Mouse (Mus musculus) embryo, embryonic 10 days (tissue): ENCODE results near the gene Nog.

Experiments
- DNase-seq: peaks from one replicate; pipeline ENCODE4 v3.0.0-alpha.2; 2015; ENCODE audit warnings: low spot score

The Nog gene

DNA sequence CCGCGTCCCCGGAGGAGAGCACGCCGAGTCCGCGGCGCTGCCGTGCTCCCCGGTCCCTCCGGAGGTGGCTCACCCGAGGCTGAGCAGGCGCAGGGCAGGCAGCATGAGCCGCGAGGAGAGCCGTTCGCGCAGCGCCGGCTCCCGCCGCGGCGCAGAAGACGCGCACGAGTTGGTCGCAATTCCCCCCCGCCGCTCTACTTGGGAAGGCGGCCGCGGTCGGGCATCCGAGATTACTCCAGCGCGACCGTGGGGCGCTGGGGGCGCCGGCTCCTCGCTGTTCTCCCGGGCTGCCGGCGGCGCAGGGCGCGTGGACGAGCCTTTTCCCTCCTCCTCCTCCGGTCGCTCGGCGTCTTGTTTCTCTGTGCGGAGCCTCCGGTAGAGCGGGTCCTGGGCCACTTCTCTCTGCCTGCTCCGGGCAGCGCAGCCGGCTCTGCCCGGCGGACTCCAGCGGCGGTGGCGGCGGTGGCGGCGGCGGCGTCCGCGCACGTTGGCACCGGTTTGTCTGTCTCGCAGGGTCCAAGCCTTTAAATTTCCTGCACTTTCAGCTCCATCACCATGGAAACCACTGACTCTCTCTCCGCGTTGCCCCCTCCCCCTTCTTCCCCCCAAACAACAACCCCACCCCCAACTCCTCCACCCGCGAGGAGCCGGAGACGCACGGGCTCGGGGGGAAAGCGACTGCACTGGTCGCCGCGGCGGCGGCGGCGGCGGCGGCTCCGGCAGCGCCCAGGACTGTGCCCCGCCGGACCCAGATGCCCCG, at the start of gene Nog:
Gene Nog (minus strand): TSS at position 277 of the 760 bp plus-strand sequence.
- DNase-seq: peak; percentile 75

DNA sequence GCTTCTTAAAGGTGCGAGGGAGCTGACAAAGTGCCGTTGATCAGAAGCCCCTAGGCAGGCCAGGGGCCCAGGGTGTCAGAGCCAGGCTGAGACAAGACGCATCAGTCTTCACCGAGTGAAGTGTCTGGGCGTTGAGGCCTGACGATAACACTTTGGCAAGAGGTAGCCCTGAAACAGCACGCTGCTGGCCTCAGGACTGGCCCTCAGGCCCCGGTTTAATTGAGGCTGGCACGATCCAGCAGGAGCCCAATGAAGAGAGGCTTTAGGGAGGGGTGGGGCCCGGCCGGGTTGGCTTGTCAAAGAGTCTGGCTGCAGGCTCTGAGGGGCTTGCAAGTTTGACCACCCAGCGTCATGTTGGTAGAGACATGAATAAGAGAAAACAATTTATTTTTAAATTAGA, 38.1 kb upstream of the Nog start:
- DNase-seq: no peak

DNA sequence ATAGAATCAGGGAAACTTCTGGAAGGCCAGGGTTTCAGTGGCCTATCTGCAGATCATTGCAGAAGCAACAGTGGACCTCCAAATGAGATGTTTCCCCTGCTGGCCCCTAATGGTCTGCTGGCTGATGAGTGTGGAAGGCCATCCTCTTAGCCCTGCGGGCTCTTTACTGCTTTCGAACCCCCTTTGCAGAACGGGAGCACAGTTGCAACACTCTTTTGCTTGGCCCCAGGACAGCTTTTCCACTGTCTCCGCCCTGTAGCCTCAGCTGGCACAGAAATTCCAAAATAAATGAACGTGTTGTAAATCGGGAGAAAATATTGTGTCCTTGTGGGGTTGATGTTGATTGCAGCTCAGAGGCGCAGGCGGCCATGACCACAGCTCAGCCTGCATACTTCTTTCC, 37.7 kb upstream of the Nog start:
- DNase-seq: no peak

DNA sequence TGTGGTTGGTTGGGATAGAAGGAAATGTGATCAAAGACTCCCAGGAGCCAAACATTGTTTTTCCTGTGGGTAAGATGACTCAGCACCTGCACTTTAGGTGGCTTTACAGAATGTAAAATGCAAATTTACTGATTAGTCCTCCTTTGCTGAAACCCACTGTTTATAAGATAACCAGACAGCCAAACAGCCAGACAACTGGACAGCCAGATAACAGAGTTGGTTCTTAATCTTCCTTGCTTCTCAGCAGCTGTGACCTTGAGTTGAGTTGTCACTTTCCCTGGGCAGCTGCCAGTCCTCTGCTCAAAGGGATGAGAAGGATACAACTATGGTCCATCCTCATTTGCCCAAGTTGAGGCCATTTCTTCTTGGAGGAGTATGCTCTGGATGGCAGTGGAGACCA, 35.8 kb upstream of the Nog start:
- no peak for DNase-seq

DNA sequence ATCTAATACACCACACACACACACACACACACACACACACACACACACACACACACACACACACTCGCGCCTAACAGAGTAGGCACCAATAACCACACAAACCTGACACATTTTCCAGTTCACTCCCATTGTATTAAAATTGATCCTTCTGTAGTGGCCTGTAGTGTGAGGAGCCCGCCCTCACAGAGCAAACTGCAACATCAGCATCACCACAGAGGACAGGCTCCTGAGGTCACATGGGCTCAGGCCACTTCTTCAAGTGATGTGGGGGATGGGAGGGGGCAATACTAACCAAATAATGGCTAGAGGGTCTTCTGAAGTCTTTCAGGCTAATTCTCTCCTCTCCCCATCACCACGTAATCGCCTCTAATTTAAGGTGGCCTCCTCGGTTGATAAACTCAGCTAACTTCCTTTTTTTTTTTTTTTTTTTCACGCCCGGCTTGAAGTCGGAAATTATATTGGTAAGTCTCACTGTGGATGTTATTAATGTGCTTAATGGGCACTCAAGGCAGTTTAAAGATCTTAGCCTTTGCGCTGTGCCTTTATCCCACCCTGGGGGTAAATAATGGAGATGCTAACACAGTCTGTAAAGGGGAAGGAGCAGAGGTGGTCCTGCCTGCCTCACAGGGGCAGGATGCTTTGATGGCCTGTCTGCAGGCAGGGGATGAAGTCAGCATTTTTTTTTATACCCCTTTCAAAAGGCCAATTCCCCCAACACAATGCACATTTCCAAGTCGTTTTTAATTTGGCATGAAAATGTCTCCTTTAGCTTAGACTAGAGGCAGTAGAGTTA, 25.2 kb upstream of the Nog start:
- peak; percentile 8 for DNase-seq

DNA sequence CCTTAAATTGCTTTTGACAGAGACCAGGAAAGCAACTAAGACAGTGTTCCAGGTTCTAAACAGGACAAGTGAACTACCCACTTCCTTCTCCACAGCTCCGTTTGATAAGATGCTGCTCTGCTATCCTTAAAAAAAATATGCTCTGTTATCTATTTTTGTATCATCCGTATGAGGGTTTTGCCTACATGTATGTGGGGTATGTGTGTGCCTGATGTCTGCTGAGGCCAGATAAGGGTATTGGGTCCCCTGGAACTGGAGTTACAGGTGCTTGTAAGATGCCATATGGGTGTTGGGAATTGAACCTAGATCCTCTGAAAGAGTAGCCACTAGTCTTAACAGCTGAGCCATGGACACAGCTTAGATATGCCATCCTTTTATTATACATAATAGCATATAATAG, 19.6 kb upstream of the Nog start:
- DNase-seq: no peak

DNA sequence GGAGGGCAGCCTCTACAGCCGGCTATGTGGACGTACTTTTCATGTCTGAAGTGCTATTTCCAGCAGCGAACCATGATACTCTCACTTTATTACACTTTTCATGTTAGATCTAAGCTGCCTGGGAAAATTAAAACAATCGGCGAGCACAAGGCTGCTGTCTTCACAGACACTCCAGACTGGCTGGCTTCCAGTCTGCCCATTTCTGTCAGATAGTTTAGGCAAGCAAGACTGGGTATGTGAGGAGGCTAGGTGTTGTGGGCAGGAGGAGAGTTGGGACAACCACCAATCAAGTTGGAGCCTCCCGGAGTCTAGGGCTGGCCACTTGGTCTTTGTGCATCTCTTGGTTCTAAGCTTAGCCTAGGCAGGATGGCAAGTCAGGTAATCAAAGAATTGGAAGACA, 17.5 kb upstream of the Nog start:
- DNase-seq: no peak

DNA sequence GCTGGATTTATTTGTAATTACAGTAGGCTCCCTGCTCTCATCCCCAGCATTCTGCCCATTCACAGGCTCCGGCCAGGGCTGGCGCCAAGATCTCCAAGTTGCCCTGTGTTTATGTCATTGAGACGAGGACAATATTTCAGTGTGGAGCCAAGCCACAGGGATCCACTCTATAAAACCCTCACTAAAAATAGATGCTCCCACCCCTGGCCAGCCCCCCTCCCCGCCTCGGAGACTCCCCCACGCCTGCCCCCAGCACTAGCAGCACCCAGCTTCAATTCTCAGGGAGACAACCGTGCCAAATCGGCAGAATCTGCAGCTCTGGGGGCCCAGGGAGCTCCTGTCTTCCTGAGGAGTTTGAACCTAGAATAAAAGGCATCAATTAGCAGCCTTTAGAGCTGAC, 16.2 kb upstream of the Nog start:
- peak; percentile 25 for DNase-seq

DNA sequence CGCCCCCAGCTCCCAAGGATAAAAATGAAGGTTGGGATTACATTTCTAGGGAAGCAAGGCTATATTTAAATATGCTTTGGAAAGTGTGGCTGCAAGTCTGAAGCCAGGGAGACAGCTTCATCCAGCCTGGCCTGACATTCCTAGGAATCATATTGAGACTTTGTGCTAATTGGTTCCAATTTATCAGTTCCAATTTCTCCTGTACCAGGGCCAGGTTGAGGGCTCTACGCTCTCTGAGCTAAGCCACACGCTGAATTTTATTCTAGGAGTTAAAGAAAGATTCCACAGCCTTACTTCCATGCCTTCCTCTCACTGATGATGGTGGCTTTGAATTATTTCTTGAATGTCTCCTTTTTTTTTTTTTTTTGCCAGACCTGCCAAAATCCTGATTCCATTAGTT, 15.6 kb upstream of the Nog start:
- no peak for DNase-seq

DNA sequence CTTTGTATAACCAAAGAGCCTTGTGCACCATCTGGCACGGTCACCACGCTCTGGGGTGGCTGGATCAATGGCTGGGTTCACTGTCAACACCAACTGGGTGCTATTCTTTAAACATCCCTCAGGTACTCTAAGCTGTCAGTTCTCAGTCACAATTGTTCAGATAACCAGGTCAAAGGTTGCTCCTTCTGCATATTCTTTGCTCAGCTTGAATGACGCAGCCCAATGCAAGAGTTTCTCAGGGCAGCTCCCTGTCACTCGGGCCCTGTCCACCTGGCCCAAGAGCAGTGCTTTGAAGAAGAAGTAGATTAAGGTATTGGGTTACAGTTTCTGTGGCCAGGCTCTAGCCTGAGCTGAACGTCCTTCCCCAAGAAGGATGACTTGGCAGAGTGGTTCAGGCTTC, 12.2 kb upstream of the Nog start:
- DNase-seq: peak; percentile 19

DNA sequence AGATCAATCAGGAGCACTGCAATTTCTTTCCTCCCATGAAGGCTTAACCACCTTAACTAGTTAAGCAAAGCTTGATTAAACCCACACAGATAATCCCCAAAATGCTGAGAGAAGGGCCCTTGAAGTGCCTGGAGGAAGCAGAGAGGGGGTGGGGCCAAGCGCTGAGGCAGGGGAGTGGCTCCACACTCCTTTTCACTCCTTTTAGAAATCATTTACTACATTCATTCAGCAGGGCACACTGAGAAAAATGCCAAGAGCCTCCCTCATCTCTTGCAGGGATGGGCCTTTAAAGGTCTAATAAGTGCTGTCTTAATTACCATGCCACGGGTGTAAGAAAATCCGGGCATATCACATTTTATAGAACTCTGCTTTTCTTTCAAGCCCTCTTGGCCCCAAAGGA, 10.2 kb upstream of the Nog start:
- DNase-seq: no peak

DNA sequence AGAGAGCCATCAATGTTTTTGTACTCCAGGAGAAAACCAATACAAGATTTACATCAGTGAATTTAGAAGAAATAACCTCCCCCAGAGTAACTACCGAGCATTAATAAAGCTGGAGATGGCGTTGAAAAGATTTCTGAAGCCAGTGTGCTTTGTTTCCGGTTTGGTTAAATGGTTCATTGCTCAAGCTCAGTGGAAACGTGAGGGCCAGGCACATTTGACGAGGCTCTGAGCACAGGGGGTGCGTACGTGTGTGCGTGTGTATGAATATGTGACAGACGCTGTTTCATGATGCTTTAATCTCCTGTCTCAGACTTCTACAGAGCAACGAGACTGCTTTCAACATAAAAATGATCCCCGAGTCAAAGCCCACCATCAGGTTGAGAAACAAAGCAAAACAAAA, 8.1 kb upstream of the Nog start:
- DNase-seq: no peak

DNA sequence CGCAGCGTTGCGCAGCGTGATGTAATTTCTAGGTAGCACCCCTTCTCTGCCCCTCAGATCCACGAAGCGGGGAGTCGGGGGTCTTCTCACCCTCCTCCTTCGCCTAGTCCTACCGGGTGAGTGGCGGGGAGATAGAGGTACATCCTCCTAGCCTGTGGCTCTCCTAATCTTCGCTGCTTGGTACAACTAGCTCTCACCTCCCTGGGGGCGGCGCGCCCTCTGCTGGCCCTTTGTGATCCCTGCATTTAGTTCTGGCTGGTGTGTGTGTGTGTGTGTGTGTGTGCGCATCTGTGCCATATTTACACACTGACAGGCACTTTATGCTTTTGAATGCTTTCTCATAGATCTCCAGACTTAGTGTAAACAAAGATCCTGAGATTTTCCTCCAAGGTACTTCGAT, 1.3 kb upstream of the Nog start:
- DNase-seq: peak; percentile 94

DNA sequence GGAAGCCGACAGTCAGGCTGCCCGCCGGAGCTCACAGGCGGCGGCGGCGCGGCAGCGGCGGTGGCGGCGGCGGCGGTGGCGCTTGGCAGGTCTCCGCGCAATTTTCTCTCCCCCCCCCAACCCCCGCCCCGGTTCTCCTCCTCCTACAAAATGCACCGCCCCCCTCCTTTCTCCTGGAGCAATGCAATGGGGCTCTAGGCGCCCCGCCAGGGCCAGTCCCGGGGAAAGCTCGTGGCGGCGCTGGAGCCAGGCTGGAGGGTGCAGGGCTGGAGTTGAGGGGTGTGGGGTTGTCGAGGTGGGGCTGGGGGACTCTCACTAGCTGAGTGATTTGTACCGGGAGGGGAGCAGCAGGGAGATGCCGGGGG, 666 bp upstream of the Nog start:
- no peak for DNase-seq

DNA sequence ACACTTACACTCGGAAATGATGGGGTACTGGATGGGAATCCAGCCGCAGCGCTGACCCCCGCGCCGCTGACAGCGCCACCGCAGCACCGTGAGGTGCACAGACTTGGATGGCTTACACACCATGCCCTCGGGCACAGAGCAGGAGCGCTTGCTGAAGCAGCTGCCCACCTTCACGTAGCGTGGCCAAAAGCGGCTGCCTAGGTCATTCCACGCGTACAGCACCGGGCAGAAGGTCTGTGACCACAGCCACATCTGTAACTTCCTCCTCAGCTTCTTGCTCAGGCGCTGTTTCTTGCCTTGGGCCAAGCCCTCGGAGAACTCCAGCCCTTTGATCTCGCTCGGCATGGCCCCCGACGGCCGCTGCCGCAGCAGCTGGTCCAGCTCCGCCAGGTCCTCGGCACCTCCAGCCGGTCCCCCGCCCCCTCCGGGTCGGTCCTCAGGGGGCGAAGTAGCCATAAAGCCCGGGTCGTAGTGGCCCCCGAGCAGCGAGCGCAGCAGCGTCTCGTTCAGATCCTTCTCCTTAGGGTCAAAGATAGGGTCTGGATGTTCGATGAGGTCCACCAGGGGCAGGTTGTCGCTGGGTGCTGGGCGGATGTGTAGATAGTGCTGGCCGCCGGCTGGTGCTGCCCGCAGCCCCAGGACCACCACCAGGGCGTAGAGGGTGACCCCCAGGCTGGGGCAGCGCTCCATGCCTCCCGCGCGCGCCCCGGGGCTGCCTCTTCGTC, 639 bp downstream of the Nog start:
- DNase-seq: peak; percentile 63

DNA sequence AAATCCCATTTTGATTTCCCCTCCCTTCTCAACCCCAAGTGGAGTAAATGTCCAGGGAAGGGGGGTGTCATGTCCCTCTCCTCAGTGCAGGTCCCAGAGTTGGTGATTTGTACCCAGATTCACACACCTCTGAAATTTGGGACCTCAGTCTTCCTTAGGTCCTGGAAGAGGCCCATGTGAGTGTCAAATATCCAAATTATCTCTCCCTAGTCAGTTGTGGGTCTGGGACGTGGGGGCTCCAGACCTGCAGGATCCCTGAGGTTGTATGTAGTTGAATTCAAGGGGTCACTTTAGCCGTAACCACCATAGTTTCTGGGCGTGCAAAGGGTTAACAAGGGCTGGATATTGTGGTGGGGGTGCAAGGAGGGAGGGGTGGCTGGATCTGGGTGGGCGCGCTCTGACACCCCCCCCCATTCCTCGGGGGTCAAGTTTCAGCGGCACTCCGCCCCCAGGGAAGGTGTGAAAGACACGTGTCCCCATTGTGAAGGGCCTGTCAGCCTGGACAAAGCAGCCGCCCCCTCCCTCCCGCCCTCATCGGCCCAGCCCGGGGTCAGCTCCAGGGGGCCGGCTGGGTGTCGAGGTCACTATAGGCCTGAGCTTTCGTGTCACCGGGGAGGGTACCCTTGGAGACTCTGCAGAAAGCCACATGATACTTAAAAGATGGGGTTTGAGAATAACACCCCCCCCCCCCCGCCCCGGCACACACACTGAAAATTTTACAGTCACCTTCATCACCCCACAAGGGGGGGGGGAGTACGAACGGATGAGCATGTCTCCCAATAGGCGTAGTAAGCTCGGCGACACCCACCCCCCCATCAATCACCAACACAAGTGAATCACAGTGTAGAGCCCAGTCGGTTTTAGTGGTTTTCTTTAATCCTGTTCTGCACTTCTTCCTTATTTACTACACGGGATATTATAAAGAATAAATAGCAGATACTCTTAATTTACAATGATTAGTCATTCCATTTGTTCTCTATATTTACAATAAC, 2.1 kb downstream of the Nog start:
- peak; percentile 72 for DNase-seq

DNA sequence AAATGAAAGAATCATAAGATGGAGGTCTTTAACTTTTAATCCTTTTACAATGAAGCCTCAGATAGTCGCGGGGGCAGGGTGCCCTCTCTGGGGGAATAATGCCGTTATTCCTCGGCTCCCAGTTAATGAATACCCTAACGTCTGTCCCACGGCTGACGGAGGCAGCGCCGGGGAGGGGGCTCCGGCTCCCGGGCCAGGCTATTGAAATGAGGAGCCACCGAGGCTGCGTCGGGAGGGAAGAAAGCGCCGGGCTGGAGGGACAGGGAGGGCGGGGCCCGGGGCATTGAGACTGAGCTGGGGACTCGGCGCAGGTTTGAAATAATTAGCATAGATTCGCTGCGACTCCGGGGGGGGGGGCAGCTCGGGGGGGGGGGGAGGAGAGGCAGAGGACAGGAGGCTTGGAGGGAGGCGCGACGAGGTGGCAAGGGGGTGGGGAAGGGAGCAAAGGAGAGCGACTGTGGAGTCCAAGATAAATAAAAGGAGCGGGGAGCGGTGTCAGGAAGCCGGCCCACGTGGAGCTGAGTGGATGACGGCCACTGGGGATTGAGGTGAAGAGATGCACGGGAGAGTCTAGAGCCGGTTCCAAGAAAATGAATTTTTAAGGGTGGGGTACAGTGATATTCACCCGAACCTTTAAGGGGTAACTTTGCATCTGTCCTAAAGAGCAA, 2.9 kb downstream of the Nog start:
- DNase-seq: peak; percentile 83

DNA sequence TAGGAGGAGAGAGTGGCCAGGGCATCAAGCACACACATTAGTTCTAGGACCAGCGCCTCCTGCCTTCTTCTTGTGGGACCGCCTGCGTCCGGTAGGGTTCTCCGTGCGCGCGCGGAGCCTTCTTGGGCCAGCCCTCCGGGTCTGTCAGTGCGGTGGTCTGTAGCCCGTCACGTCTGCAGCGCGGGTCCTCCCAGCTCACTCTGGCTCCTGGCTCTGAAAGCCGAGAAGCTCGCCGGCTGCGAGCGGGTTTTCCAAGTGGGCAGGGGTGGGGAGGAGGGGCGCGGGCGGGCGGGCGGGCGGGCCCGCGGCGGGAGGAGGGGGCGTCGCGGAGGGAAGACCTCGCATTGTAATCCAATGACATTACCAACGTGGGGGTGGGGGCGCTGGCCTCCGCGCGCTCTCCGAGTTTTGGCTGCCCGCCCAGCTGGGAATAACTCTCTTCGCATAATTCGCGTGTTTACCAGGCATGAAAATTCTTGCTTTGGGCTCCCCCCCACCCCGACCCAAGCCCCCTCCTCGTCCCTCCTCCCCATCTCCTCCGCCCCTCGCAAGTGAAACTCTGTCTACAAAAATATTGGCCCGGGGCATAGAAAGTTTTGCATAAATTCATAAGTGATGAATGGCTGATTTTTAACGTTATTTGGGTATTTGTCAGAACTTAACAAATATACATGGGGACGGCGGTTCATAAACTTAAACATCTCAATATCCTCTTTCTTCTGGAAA, 3.7 kb downstream of the Nog start:
- DNase-seq: peak; percentile 90

DNA sequence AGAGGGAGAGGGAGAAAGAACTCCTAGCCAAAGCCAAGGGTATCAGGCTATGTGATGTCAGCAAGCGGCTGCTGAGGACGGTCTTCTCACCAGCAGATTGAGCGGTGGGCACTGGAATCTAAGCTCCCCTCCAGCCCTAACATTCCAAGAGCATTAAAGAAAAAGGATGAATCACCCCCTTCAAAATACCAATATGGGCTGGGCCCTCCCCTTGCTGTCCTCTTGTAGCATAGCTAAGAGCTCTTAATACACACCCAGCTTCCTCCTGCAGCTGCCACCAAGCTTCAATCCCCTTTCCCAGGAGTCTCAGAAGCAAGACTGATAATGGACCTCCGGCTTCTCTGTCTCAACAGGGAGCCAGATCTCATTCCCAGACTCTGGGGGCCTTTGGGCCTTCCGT, 4.6 kb downstream of the Nog start:
- DNase-seq: peak; percentile 19

DNA sequence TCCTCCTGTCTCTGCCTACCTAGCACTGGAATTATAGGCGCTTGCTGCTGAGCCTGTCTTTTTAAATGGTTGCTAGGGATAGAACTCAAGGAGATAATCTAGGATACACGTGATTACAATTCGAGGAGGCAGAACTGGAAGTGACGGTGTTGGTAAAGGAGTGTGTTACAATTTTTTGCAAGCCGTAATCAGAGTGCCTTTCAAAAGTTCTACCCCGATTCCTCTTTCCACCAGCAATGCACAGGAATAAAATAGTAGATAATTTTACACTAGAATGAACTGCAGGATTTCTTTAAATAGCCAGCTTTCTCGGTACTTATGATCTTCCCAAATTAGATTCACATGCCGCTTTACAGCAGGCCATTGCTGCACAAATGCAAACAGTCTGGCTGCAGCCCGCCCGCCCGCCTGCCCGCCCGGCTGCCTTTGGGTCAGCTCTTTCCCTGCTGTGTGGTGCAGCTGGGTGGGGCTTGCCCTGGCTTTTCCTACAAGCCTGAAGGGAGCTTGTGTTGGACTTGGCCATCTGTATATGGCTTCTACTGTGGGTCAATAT, 32.2 kb downstream of the Nog start:
- no peak for DNase-seq
